Mouse (Mus musculus) Muller cell, postnatal 12 days (primary cell): ENCODE results near the gene Sbds.

ENCODE experiments used
- DNase-seq: peaks from one replicate; pipeline ENCODE4 v3.0.0-alpha.2; 2015; ENCODE audit errors: inconsistent ontology term

The Sbds gene

DNA sequence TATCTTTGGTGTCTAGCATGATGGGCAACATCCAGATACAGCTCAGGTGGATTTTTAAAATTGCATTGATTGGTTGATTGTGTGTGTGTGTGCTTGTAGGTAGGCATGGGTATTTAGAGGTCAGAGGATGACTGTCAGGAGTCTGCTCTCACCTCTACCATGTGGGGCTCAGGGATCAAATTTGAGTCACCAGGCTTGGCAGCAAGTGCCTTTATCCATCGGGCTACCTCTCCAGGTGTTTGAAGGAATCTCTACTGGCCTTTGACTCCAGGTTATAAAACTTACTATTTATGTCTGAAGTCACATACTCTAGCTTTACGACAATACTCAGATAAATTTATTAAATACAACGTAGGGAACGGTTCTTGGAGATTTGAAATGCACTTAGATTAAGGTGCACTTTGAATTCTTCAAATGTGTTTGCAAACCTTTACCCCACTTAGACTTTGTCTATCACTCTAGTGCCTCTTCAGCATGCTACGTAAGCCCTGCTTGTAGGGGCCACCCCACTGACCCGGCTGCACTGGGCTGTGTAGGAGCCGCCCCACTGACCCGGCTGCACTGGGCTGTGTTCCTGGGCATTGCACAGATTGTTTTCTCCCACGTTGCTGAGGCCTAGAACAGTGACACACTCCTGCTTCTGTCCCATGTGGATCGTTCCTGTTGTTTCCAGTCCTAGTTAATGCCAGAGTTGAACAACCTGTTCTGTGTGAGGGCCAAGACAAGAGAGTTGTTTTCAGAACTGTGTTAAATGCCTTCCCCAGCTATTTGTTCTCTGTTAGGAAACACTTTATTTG is 54.9 kb downstream of the Sbds start:
- no peak for DNase-seq

DNA sequence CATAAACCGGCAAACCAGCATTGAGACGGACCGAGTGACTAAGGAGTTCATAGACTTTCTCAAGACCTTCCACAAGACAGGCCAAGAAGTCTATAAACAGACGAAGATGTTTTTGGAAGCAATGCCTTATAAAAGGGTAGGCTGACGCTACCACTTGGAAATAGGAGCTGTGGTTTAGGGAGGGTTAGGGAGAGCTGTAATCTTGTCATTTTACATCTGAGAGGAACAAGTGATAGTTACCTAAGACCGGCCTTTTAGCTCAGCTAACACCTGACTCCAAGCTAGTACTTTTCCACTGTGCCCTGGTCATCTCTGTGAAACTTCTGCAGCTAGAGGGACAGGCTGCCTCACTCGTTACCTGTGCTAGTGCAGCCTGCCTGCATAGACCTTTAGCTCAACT is 57.3 kb downstream of the Sbds start:
- no peak for DNase-seq

DNA sequence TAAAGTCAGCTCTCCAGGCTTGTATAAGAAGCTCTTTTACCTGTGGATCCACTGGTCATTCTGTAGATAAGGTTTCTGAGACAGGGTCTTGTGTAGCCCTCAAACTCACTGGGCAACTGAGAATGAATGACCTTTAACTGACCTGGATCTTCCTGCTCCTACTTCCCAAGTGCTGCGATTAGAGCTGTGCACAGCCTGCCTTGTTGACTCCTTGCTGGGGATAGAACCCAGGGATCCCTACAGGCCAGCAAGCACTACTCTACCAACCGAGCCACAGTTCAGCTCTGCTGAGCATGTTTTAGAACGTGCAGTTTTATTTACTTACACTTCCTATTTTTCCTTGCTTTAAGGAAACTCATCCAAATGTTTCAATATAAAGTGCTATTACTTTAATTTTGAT is 57.9 kb downstream of the Sbds start:
- DNase-seq: no peak

DNA sequence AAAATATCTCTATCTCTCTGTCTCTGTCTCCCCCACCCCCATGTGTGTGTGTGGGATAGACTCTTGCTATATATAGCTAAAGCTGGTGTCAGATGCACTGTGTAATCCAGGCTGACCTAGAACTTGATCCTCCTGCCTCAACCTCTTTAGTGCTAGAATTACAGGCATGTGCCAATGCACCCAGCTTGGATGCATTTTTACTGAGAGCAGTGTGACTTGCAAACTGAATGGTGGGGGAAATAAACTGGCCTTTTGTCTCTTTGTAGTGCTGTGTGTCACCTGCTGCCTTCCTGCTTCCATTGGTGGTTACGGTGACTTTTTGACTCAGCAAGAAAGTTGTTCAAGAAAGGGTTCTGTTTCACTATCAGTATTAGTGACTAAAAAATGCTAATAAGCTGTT is 59.0 kb downstream of the Sbds start:
- DNase-seq: no peak
